Mouse (Mus musculus) liver, adult 2 months (tissue): ENCODE measurements around the gene Grik5.

Experiments used
- CTCF ChIP-seq: fragments of 200-500 bp; IDR thresholded peaks from 2 replicates; pipeline ENCODE4 v1.5.1; 2011; ENCODE audit warnings: low read depth, low read length, control low read depth
- POLR2A ChIP-seq: fragments of 200-500 bp; IDR thresholded peaks from 2 replicates; pipeline ENCODE4 v1.6.1; 2011; ENCODE audit warnings: low read length, control low read depth; ENCODE audit not compliant: insufficient read depth; ENCODE audit errors: extremely low read depth

DNA sequence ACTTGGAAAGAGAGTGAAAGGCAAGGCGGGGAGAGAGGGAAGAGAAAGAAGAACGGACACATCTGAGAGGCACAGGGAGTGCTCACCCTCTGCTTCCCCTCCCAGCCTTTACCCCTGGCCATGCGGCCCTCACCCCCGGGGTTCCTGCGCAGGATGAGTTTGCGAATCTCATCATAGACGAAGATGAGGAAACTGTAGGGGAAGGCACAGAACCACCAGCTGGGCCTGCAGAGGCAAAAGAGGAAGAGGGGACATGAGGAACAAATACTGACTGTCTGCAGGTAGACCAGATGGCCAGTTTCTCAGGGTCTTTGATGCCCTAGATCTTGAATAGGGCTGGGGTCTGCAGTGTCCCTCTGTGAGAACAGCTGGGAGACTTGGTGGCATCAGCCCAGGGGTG is 93.4 kb downstream of the Grik5 start:
- TF ChIP-seq CTCF (no peak), POLR2A (no peak)
